Mouse (Mus musculus) CD4-positive, CD25-positive, alpha-beta regulatory T cell, adult 9 weeks (primary cell): ENCODE data around the gene Iqub. TPM values are rescaled to one million over a fixed set of nuclear protein-coding genes. Genes with fewer than 3 reads are reported as not detected.

Experiments used
- polyA plus RNA-seq: library from polyadenylated mRNA; unstranded; fragments of 100-300 nt; shearing (Covaris generic); gene quantifications from one replicate; pipeline ENCODE4 v1.2.1, GENCODE M21; 2017

Gene Iqub
- polyA plus RNA-seq: not detected

DNA sequence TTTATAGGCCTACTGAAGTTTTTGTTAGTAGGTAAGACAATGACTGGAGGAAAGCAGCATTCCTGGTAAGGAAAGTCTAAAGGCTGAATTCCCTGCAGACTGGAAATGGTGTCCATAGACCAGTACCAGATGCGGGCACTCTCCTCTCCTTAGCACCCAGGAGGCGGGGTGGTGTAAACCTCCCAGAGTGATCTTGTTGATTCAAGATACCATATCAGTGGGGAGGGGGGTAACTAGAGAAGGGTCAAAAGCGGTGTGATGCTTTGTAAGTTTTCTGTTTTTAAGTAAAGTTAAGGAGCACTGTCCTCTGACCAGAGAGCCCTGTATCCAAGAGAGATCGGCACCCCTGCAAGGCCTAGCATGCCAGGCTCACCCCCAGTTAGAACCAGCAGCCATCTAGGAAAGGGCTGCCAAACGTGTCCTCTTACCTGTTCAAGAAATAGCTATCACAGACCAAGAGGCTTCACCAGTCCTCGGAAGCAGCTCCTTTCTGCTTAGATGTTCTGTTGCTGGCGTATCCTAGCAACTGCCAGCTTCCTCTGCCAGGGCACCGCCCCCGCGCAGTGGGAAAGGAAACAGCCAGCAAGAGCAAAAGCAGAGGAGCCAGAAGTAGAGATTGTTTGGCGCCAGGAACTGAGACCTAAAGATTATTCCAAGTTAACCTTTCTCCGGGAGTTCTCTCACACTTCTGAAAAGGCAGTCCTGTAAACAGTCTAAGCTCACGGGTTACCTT is at the start of gene Iqub:
TSS of gene Iqub (minus strand) at position 516 of the 733 bp plus-strand sequence.

DNA sequence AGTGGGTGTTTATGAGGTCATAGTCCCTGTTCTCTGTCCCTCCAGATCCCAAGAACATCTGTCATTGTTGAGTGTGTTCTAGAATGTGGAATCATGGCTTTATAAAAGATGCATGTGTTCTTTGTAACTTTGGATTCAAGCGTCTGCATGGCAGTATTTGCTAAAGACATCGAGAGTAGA is 13.1 kb upstream of the Iqub start, which contains the start of gene Asb15:
TSS of gene Asb15 (plus strand) at position 81 of the 180 bp plus-strand sequence.

GRCm38 (mm10) chr6:24527155-24528063 is 12.5 kb upstream of the Iqub start, which contains the start of gene Ndufa5:
TSS of gene Ndufa5 (minus strand) at chr6:24528013.

Other genes starting within 250 kb of the Iqub start
- gene Ndufa5, start 12.9 kb upstream of the Iqub start, polyA plus RNA-seq: 194 TPM
- gene Asb15, start 13.1 kb upstream of the Iqub start, polyA plus RNA-seq: not detected
- gene Lmod2, start 82.7 kb upstream of the Iqub start, polyA plus RNA-seq: not detected
- gene Wasl, start 149.9 kb upstream of the Iqub start, polyA plus RNA-seq: 9.4 TPM
- not detected for gene Hyal6, start 218.2 kb upstream of the Iqub start, polyA plus RNA-seq
- gene Hyal4, start 233.3 kb upstream of the Iqub start, polyA plus RNA-seq: not detected